In the genomic region with DNA sequence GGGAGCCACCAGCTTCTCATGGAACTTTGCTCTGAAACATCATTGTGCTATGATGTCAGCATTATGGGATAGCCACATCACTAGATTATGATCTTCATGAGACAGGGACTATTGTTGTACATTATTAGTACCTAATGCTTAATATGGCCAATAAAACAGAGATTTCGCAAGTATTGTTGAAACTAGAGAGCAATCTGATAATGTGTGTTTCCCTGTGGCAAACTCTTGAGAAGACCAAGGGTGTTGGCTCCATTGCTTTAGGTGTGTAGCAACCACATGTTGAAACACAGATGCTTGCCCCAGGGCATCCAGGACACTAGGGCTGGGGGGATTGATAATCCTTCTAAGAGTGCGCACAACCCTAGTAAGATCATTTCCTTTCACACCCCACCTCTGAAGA, we compare ENCODE assay signal across 17 mouse cellular contexts.
"Had no signal": no experiment of that assay in that cellular context is flagged by ENCODE, and none has a peak within 500 bp of the region (broad histone marks: within the 10 kb centered on the region; RNA-seq: fewer than 3 reads in every experiment).

No protein-coding gene starts in this region.

- H3K4me2 ChIP-seq: neural tube, embryonic 12.5 days; neural tube, embryonic 13.5 days; neural tube, embryonic 15.5 days; stomach, embryonic 15.5 days had no signal

- H3K9me3 ChIP-seq: neural tube, embryonic 12.5 days; neural tube, embryonic 13.5 days; neural tube, embryonic 15.5 days; stomach, embryonic 15.5 days had no signal

- H3K36me3 ChIP-seq: neural tube, embryonic 12.5 days; neural tube, embryonic 13.5 days; neural tube, embryonic 15.5 days; stomach, embryonic 15.5 days had no signal

- H3K4me3 ChIP-seq: neural tube, embryonic 12.5 days; neural tube, embryonic 13.5 days; neural tube, embryonic 15.5 days; stomach, embryonic 15.5 days had no signal

- H3K4me1 ChIP-seq: neural tube, embryonic 12.5 days; neural tube, embryonic 13.5 days; neural tube, embryonic 15.5 days; stomach, embryonic 15.5 days had no signal

- DNase-seq: retina, postnatal 1 day; right cerebral cortex, adult 18-20 months; right cerebral cortex, postnatal 14 days; right cerebral cortex, postnatal 25 days; right cerebral cortex, postnatal 4 days; spleen, adult 18-20 months; thymus, adult 18-20 months; thymus, adult 2 months; thymus, postnatal 14 days; thymus, postnatal 25 days; thymus, postnatal 36 days; thymus, postnatal 4 days had no signal

- H3K27me3 ChIP-seq: neural tube, embryonic 12.5 days; neural tube, embryonic 13.5 days; neural tube, embryonic 15.5 days; stomach, embryonic 15.5 days had no signal

- H3K9ac ChIP-seq: neural tube, embryonic 12.5 days; neural tube, embryonic 13.5 days; neural tube, embryonic 15.5 days; stomach, embryonic 15.5 days had no signal

- H3K27ac ChIP-seq: neural tube, embryonic 12.5 days; neural tube, embryonic 13.5 days; neural tube, embryonic 15.5 days; stomach, embryonic 15.5 days; stomach, postnatal 0 days had no signal
